Mouse (Mus musculus) CH12.LX (cell line): ENCODE data around the gene Rem2.

Experiments
- CTCF ChIP-seq, 2 experiments: IDR thresholded peaks in 1 of 2; conservative IDR thresholded peaks in 1 of 2; 2 replicates each; pipeline ENCODE4 v1.5.1; 2011 to 2012; ENCODE audit warnings: low read depth in 2 of 2, low read length in 2 of 2, improper control_type of control experiment in 1 of 2, inconsistent platforms in 1 of 2, mild to moderate bottlenecking in 1 of 2, moderate library complexity in 1 of 2
- EP300 ChIP-seq: IDR thresholded peaks from 2 replicates; pipeline ENCODE4 v1.6.1; 2011; ENCODE audit warnings: low read length, improper control_type of control experiment
- ETS1 ChIP-seq: conservative IDR thresholded peaks from 2 replicates; pipeline ENCODE4 v1.6.1; 2012; ENCODE audit warnings: low read depth, mild to moderate bottlenecking, inconsistent platforms, low read length, improper control_type of control experiment, moderate library complexity
- POLR2A ChIP-seq: IDR thresholded peaks from 2 replicates; pipeline ENCODE4 v1.6.1; 2011; ENCODE audit warnings: low read depth, mild to moderate bottlenecking, improper control_type of control experiment, low read length

GRCm38 (mm10) chr14:54464293-54465005 lies 11.5 kb upstream of the Rem2 start:
- TF ChIP-seq CTCF (conservative IDR thresholded peaks at IDR 0.05 in 1 of 2, IDR thresholded peaks at IDR 0.05 in 1 of 2; ENCODE audit: low read depth in 2 of 2, low read length in 2 of 2): peak in 1 of 2 experiments; percentile 90; a peak in 3 of 4 replicates
- TF ChIP-seq ETS1: peak; percentile 54
- peak; percentile 45; the same call in 1 of the 2 replicates for TF ChIP-seq POLR2A
- no peak for TF ChIP-seq EP300
